Mouse (Mus musculus) kidney, adult 2 months (tissue): ENCODE results near the gene Actn2.

Experiments used
- CTCF ChIP-seq: fragments of 200-500 bp; conservative IDR thresholded peaks from 2 replicates; pipeline ENCODE4 v1.5.1; 2011; ENCODE audit warnings: low read depth, mild to moderate bottlenecking, control low read depth, low read length, moderate library complexity, mixed read lengths; ENCODE audit not compliant: insufficient read depth, insufficient read length
- POLR2A ChIP-seq: fragments of 200-500 bp; IDR thresholded peaks from one replicate; pipeline ENCODE4 v1.6.1; 2011; ENCODE audit warnings: low read depth, low read length, control low read depth

GRCm38 (mm10) chr13:12290700-12291099 is 49.9 kb downstream of the Actn2 start:
- TF ChIP-seq CTCF, result no peak
- no peak for TF ChIP-seq POLR2A
